Mouse (Mus musculus): ENCODE measurements around the gene Vti1a. TPM values are rescaled to one million over a fixed set of nuclear protein-coding genes. Genes with fewer than 3 reads are reported as not detected.

The Vti1a gene
- total RNA-seq, 1 experiment: 14.9 TPM

DNA sequence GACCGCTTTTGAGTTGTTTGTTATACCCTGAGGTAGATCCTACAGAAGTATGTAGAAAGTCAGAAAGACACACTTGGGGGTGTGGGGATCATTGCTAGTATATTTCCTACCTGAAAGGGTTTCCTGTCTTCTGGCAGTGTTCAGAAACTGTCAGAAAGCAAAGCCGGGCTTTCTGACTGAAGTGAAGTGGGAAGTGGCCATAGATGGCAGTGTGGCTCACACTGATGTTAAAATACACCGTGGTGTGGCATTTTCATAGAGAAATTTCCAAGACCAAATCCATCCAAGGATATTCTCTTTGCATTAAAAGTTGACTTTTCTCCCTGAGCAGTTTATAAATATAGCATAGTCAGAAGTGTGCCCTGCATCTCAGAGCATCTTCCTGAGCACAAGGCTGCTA lies 25.3 kb downstream of the Vti1a start:
- H3K4me3 ChIP-seq (ENCODE audit: insufficient read depth in 1 of 2, low read depth in 1 of 2, low read length in 2 of 2, poor library complexity in 1 of 2, severe bottlenecking in 1 of 2): no peak overlapping the region
- no peak overlapping the region for H3K9ac ChIP-seq (ENCODE audit: insufficient read depth, low read depth, low read length, poor library complexity, severe bottlenecking)
- H3K36me3 ChIP-seq (ENCODE audit: control insufficient read depth, insufficient read depth, low read length, poor library complexity, severe bottlenecking): peaks cover 2% of the 10 kb centered on the region; the same call in 1 of the 2 replicates
- H3K4me1 ChIP-seq (ENCODE audit: control insufficient read depth in 2 of 2, insufficient read depth in 2 of 2, low read length in 2 of 2, poor library complexity in 1 of 2): no peaks in the 10 kb centered on the region
- no peak for DNase-seq (ENCODE audit: low read depth, low spot score)
- in situ Hi-C loops (cut with MboI; ENCODE audit: low sequenced_read_pairs in 2 of 2, unreplicated experiment in 2 of 2): no loop called here
- H3K27ac ChIP-seq (ENCODE audit: insufficient read depth, low read depth, low read length, poor library complexity, severe bottlenecking): no peak overlapping the region
- TF ChIP-seq ZNF384 (IDR thresholded peaks at IDR 0.05; ENCODE audit: low read depth, low read length): no peak
- no peak for TF ChIP-seq HCFC1 (IDR thresholded peaks at IDR 0.05; ENCODE audit: borderline replicate concordance, insufficient read depth, low read length)
- no peak for TF ChIP-seq ZC3H11A (IDR thresholded peaks at IDR 0.05; ENCODE audit: borderline replicate concordance, low read depth, low read length)
- TF ChIP-seq MAFK (IDR thresholded peaks at IDR 0.05; ENCODE audit: insufficient read depth, low read depth, low read length): no peak
- no peak for TF ChIP-seq CHD2 (IDR thresholded peaks at IDR 0.05; ENCODE audit: low read depth, low read length)
- H3K9me3 ChIP-seq (ENCODE audit: control insufficient read depth, insufficient read depth, low read depth, low read length): no peaks in the 10 kb centered on the region

DNA sequence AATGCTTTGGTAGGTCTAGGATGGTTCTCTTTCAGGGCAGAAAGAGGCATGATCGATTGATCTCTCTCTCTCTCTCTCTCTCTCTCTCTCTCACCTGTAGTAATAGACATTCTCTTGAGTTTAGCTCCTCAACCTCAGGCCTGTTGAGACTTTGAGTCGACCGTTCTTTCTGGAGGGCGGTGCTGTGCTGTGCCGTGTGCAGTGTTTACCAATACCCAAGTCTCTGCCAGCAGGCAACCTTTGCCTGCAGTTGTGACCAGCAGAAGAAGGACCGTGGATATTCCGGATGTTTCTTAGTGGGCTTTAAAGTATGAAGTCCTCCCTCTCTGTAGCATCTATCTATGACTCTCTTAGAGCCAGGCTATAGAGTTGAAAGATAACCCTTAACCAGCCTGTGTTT lies 26.3 kb downstream of the Vti1a start:
- Histone ChIP-seq H3K9me3 (ENCODE audit: control insufficient read depth, insufficient read depth, low read depth, low read length) (no peaks in the 10 kb centered on the region), H3K4me3 (ENCODE audit: insufficient read depth in 1 of 2, low read depth in 1 of 2, low read length in 2 of 2, poor library complexity in 1 of 2, severe bottlenecking in 1 of 2) (no peak overlapping the region), H3K27ac (ENCODE audit: insufficient read depth, low read depth, low read length, poor library complexity, severe bottlenecking) (no peak overlapping the region), H3K9ac (ENCODE audit: insufficient read depth, low read depth, low read length, poor library complexity, severe bottlenecking) (no peak overlapping the region), H3K36me3 (ENCODE audit: control insufficient read depth, insufficient read depth, low read length, poor library complexity, severe bottlenecking) (no peaks in the 10 kb centered on the region; the same call in 1 of the 2 replicates), H3K4me1 (ENCODE audit: control insufficient read depth in 2 of 2, insufficient read depth in 2 of 2, low read length in 2 of 2, poor library complexity in 1 of 2) (no peaks in the 10 kb centered on the region)
- no peak for DNase-seq (ENCODE audit: low read depth, low spot score)
- in situ Hi-C loops (cut with MboI; ENCODE audit: low sequenced_read_pairs in 2 of 2, unreplicated experiment in 2 of 2): no loop called here
- TF ChIP-seq CHD2 (IDR thresholded peaks at IDR 0.05; ENCODE audit: low read depth, low read length) (no peak), ZNF384 (IDR thresholded peaks at IDR 0.05; ENCODE audit: low read depth, low read length) (no peak), ZC3H11A (IDR thresholded peaks at IDR 0.05; ENCODE audit: borderline replicate concordance, low read depth, low read length) (no peak), MAFK (IDR thresholded peaks at IDR 0.05; ENCODE audit: insufficient read depth, low read depth, low read length) (no peak), HCFC1 (IDR thresholded peaks at IDR 0.05; ENCODE audit: borderline replicate concordance, insufficient read depth, low read length) (no peak)

DNA sequence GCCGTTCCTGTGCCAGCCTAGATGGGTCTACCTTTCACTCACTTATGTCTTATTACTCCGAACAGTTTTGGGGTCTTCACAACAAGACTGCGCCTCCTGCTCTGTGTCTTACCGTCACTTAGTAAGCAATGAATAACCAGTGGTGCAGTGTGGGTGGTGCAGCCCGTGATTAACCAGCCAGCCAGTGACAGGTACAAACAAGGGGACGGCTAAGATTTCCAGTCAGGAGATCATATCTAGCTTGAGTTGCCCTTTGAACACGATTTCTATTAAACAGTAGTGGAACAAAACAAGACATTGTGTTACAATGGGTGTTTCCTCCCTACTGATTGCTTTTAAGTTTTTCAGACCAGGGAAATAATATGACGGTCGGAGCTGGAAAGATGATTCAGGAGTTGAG lies 27.2 kb downstream of the Vti1a start:
- Histone ChIP-seq H3K9me3 (ENCODE audit: control insufficient read depth, insufficient read depth, low read depth, low read length) (no peaks in the 10 kb centered on the region), H3K27ac (ENCODE audit: insufficient read depth, low read depth, low read length, poor library complexity, severe bottlenecking) (no peak overlapping the region), H3K4me1 (ENCODE audit: control insufficient read depth in 2 of 2, insufficient read depth in 2 of 2, low read length in 2 of 2, poor library complexity in 1 of 2) (no peaks in the 10 kb centered on the region), H3K9ac (ENCODE audit: insufficient read depth, low read depth, low read length, poor library complexity, severe bottlenecking) (no peak overlapping the region), H3K36me3 (ENCODE audit: control insufficient read depth, insufficient read depth, low read length, poor library complexity, severe bottlenecking) (no peaks in the 10 kb centered on the region; the same call in 1 of the 2 replicates), H3K4me3 (ENCODE audit: insufficient read depth in 1 of 2, low read depth in 1 of 2, low read length in 2 of 2, poor library complexity in 1 of 2, severe bottlenecking in 1 of 2) (no peak overlapping the region)
- no peak for DNase-seq (ENCODE audit: low read depth, low spot score)
- in situ Hi-C loops (cut with MboI; ENCODE audit: low sequenced_read_pairs in 2 of 2, unreplicated experiment in 2 of 2): no loop called here
- TF ChIP-seq HCFC1 (IDR thresholded peaks at IDR 0.05; ENCODE audit: borderline replicate concordance, insufficient read depth, low read length) (no peak), ZNF384 (IDR thresholded peaks at IDR 0.05; ENCODE audit: low read depth, low read length) (no peak), MAFK (IDR thresholded peaks at IDR 0.05; ENCODE audit: insufficient read depth, low read depth, low read length) (no peak)

DNA sequence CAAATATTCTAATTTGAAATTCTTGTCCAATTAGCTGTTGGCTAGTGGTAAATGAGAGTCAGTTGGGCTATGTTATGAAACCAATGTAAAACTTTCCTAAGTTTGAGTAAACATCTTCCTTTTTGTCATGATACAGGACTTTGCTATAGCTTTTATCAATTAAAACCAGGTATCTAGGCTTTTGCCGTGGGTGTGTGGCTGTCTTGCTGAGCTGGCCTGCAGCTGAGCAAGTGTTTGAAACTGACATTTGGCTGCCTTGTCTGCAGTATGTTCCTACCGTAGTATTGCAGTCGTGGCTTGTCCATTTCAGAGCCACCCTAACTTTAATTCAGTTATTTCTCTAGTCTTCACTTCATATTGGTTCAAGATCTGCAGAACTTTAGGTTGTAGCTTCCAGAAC lies 32.1 kb downstream of the Vti1a start:
- H3K9ac ChIP-seq (ENCODE audit: insufficient read depth, low read depth, low read length, poor library complexity, severe bottlenecking): no peak overlapping the region
- no peak for TF ChIP-seq MAFK (IDR thresholded peaks at IDR 0.05; ENCODE audit: insufficient read depth, low read depth, low read length)
- no peak for TF ChIP-seq ZC3H11A (IDR thresholded peaks at IDR 0.05; ENCODE audit: borderline replicate concordance, low read depth, low read length)
- TF ChIP-seq ZNF384 (IDR thresholded peaks at IDR 0.05; ENCODE audit: low read depth, low read length): no peak
- no peak for TF ChIP-seq HCFC1 (IDR thresholded peaks at IDR 0.05; ENCODE audit: borderline replicate concordance, insufficient read depth, low read length)
- no peak for TF ChIP-seq CHD2 (IDR thresholded peaks at IDR 0.05; ENCODE audit: low read depth, low read length)
- no peaks in the 10 kb centered on the region for H3K9me3 ChIP-seq (ENCODE audit: control insufficient read depth, insufficient read depth, low read depth, low read length)
- DNase-seq (ENCODE audit: low read depth, low spot score): no peak
- H3K4me3 ChIP-seq (ENCODE audit: insufficient read depth in 1 of 2, low read depth in 1 of 2, low read length in 2 of 2, poor library complexity in 1 of 2, severe bottlenecking in 1 of 2): no peak overlapping the region
- H3K36me3 ChIP-seq (ENCODE audit: control insufficient read depth, insufficient read depth, low read length, poor library complexity, severe bottlenecking): no peaks in the 10 kb centered on the region
- in situ Hi-C loops (cut with MboI; ENCODE audit: low sequenced_read_pairs in 2 of 2, unreplicated experiment in 2 of 2): no loop called here
- H3K4me1 ChIP-seq (ENCODE audit: control insufficient read depth in 2 of 2, insufficient read depth in 2 of 2, low read length in 2 of 2, poor library complexity in 1 of 2): no peaks in the 10 kb centered on the region
- H3K27ac ChIP-seq (ENCODE audit: insufficient read depth, low read depth, low read length, poor library complexity, severe bottlenecking): no peak overlapping the region

Data from ES-E14 (cell line).